Mouse (Mus musculus) liver, embryonic 13.5 days (tissue): ENCODE results near the gene Grb14. TPM values are rescaled to one million over a fixed set of nuclear protein-coding genes. Genes with fewer than 3 reads are reported as not detected.
A peak's percentile ranks its signal among the peaks of the same experiment; 100 is the strongest.

ENCODE experiments used
- ATAC-seq: fragments of 200-750 bp; cut with Nextera tagmentation; 2 replicates; pipeline ENCODE4 v1.8.0; 2017; ENCODE audit warnings: low read depth, mild to moderate bottlenecking, moderate number of reproducible peaks, moderate library complexity
- DNase-seq: peaks from one replicate; pipeline ENCODE4 v3.0.0; 2022
- H3K27ac ChIP-seq: fragments of 300-500 bp; sonication (generic); 2 replicates; pipeline ENCODE4 v1.5.1; 2015; ENCODE audit warnings: moderate library complexity, mild to moderate bottlenecking, inconsistent platforms
- H3K27me3 ChIP-seq: fragments of 300-500 bp; sonication (generic); 2 replicates; pipeline ENCODE4 v1.6.1; 2015; ENCODE audit warnings: mild to moderate bottlenecking, inconsistent platforms
- H3K36me3 ChIP-seq: fragments of 300-500 bp; sonication (generic); 2 replicates; pipeline ENCODE4 v1.6.1; 2015; ENCODE audit warnings: mild to moderate bottlenecking, inconsistent platforms
- H3K4me1 ChIP-seq: fragments of 300-500 bp; sonication (generic); replicated peaks from 2 replicates; pipeline ENCODE4 v1.6.1; 2015; ENCODE audit warnings: inconsistent platforms
- H3K4me2 ChIP-seq: fragments of 300-500 bp; sonication (generic); 2 replicates; pipeline ENCODE4 v1.6.1; 2015; ENCODE audit warnings: inconsistent platforms, mild to moderate bottlenecking, moderate library complexity
- H3K4me3 ChIP-seq: fragments of 300-500 bp; sonication (generic); replicated peaks from 2 replicates; pipeline ENCODE4 v1.5.1; 2015; ENCODE audit warnings: mild to moderate bottlenecking, inconsistent platforms
- H3K9ac ChIP-seq: fragments of 300-500 bp; sonication (generic); 2 replicates; pipeline ENCODE4 v1.6.1; 2015; ENCODE audit warnings: mild to moderate bottlenecking, inconsistent platforms
- H3K9me3 ChIP-seq: fragments of 300-500 bp; sonication (generic); replicated peaks from 2 replicates; pipeline ENCODE4 v1.6.1; 2016; ENCODE audit warnings: inconsistent platforms
- WGBS: fragments of 180-500 bp; shearing (Covaris S2); methylation state at CpG from one replicate; pipeline ENCODE4 v1.1.7; 2015; ENCODE audit not compliant: insufficient replicate concordance; 5-methylcytosine and 5-hydroxymethylcytosine counted together
- polyA plus RNA-seq: library from polyadenylated mRNA; unstranded; fragments of >200 nt; fragmentation: Nextera tagmentation; extraction: Ambion mirVana; gene quantifications from 2 replicates; pipeline ENCODE4 v1.2.1, GENCODE M21; 2015

Gene Grb14
- polyA plus RNA-seq, 1 experiment from 2014 or later = 5.6 TPM

DNA sequence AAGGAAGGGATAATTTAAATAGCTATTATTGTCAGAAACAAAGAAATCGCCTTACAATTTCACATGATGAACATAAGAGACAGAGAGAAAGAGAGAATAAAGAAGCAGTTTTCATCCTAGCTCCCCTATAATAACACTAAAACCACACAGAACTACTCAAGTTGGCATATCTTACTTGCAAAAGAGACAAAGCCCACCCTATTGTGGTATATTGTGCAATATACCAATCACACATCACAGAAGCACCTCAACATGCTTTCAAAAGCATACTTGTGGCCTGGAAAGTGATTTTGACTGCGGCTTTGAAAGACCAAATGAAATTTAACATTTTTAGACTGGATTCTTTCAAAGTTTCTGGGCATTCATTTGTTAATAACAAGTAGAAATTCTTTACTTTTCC lies 7.4 kb downstream of the Grb14 start:
- Histone ChIP-seq H3K27me3 (peaks cover 17% of the 10 kb centered on the region), H3K27ac (no peak overlapping the region), H3K4me3 (no peak overlapping the region), H3K9me3 (no peaks in the 10 kb centered on the region), H3K4me2 (no peak overlapping the region), H3K9ac (no peak overlapping the region), H3K4me1 (no peaks in the 10 kb centered on the region; the same call in 1 of the 2 replicates), H3K36me3 (no peaks in the 10 kb centered on the region)
- ATAC-seq = no peak
- no peak for DNase-seq
- WGBS = 66% methylated on average over 2 of the region's 2 CpGs

DNA sequence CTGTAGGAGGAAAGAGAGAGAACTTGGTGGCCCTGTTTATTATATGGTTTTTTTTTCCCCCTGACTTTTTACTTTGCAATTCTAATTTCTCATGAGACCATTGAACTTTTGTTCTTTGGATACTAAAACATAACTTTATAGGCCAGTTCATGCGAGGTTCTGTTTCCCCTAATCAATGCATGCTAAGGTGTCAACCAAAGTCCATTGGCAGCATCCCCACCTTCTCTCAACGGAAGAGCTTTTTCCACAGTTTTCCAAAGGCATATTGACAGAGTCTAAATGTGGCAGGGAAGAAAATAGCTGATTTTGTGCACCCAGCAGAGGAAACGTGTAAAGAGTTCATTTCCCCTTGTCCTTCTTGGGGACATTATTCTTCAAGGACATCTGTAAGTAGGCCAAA lies 10.2 kb downstream of the Grb14 start:
- Histone ChIP-seq H3K27ac (no peak overlapping the region), H3K9ac (no peak overlapping the region), H3K27me3 (no peaks in the 10 kb centered on the region), H3K4me3 (no peak overlapping the region), H3K9me3 (no peaks in the 10 kb centered on the region), H3K4me1 (no peaks in the 10 kb centered on the region), H3K4me2 (no peak overlapping the region), H3K36me3 (no peaks in the 10 kb centered on the region)
- WGBS = 52% methylated on average over 3 of the region's 3 CpGs
- ATAC-seq (no peak), DNase-seq (no peak)

- no peak for ATAC-seq
- Histone ChIP-seq H3K27me3 (no peaks in the 10 kb centered on the region), H3K4me1 (no peaks in the 10 kb centered on the region), H3K27ac (no peak overlapping the region), H3K36me3 (no peaks in the 10 kb centered on the region), H3K4me2 (no peak overlapping the region), H3K9ac (no peak overlapping the region), H3K9me3 (no peaks in the 10 kb centered on the region), H3K4me3 (no peak overlapping the region)
- no peak for DNase-seq
- WGBS = 44% methylated on average over 3 of the region's 3 CpGs
Observed at GRCm38 (mm10) chr2:65010105-65010504, 14.7 kb downstream of the Grb14 start.

GRCm38 (mm10) chr2:65007396-65007795 lies 17.4 kb downstream of the Grb14 start:
- H3K27me3 ChIP-seq = no peaks in the 10 kb centered on the region
- H3K9me3 ChIP-seq = no peaks in the 10 kb centered on the region
- no peak for ATAC-seq
- H3K4me3 ChIP-seq = no peak overlapping the region
- no peak overlapping the region for H3K27ac ChIP-seq
- 46% methylated on average over 2 of the region's 2 CpGs for WGBS
- H3K4me1 ChIP-seq = no peaks in the 10 kb centered on the region
- no peaks in the 10 kb centered on the region for H3K36me3 ChIP-seq
- H3K4me2 ChIP-seq = no peak overlapping the region
- no peak overlapping the region for H3K9ac ChIP-seq
- no peak for DNase-seq

DNA sequence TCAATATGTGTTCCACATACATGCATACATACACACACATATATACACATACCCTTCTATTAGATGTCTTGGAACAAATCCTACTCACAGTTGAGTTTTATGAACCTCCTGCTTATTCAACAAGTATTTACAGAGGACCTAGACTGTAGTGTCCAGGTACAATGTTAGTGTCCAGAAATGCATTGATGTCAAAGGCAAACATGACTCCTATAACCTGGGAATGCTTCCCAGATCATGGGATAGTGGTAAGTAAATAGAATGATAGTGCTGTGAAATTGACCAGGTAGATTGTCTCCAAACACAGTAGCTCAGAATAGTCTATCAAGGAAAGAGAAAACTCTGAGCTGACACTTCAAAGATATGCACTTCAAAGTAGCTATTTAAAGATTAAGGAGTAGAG lies 19.7 kb downstream of the Grb14 start:
- DNase-seq (no peak), ATAC-seq (no peak)
- Histone ChIP-seq H3K4me1 (no peaks in the 10 kb centered on the region), H3K27ac (no peak overlapping the region), H3K9me3 (no peaks in the 10 kb centered on the region), H3K36me3 (no peaks in the 10 kb centered on the region), H3K27me3 (no peaks in the 10 kb centered on the region), H3K9ac (no peak overlapping the region), H3K4me2 (no peak overlapping the region), H3K4me3 (no peak overlapping the region)

- Histone ChIP-seq H3K36me3 (no peaks in the 10 kb centered on the region), H3K27ac (no peak overlapping the region), H3K4me1 (no peaks in the 10 kb centered on the region), H3K4me2 (no peak overlapping the region), H3K4me3 (no peak overlapping the region), H3K9me3 (no peaks in the 10 kb centered on the region), H3K9ac (no peak overlapping the region), H3K27me3 (no peaks in the 10 kb centered on the region)
- WGBS = 31% methylated on average over 2 of the region's 2 CpGs
- no peak for ATAC-seq
- no peak for DNase-seq
Observed at GRCm38 (mm10) chr2:65003433-65003832, 21.4 kb downstream of the Grb14 start.

- Histone ChIP-seq H3K4me3 (no peak overlapping the region), H3K27ac (no peak overlapping the region), H3K9ac (no peak overlapping the region), H3K36me3 (no peaks in the 10 kb centered on the region), H3K9me3 (no peaks in the 10 kb centered on the region), H3K27me3 (no peaks in the 10 kb centered on the region), H3K4me1 (no peaks in the 10 kb centered on the region), H3K4me2 (no peak overlapping the region)
- ATAC-seq (peak; percentile 26; the same call in 1 of the 2 replicates), DNase-seq (no peak)
- WGBS = 61% methylated on average over 3 of the region's 3 CpGs
Observed at GRCm38 (mm10) chr2:65002631-65003030, 22.2 kb downstream of the Grb14 start.

DNA sequence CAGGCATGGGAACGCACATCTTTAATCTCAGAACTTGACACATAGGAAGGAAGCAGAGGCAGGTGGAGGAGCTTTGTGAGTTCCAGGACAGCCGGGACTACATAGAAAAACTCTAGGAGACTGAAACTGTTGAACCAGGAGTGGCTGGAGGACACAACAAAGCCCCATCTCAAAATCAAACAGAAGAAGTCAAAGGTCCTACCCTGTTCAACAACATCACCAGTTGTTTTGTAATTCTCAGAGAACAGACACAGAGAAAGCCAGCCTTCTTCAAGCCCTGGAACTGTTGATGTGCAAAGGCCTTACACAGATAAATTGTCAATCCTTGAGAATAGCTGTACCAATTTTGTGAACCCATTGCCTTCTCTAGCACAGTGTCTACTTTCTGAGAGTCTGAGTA lies 29.7 kb downstream of the Grb14 start:
- H3K36me3 ChIP-seq = no peaks in the 10 kb centered on the region
- no peak overlapping the region for H3K9ac ChIP-seq
- no peaks in the 10 kb centered on the region for H3K9me3 ChIP-seq
- WGBS = 59% methylated on average over 2 of the region's 2 CpGs
- no peaks in the 10 kb centered on the region for H3K4me1 ChIP-seq
- peak overlapping the region; percentile 34; the same call in 1 of the 2 replicates for H3K27ac ChIP-seq
- H3K4me2 ChIP-seq = no peak overlapping the region
- no peak for DNase-seq
- H3K4me3 ChIP-seq = no peak overlapping the region
- H3K27me3 ChIP-seq = no peaks in the 10 kb centered on the region
- peak; percentile 45; the same call in 1 of the 2 replicates for ATAC-seq

DNA sequence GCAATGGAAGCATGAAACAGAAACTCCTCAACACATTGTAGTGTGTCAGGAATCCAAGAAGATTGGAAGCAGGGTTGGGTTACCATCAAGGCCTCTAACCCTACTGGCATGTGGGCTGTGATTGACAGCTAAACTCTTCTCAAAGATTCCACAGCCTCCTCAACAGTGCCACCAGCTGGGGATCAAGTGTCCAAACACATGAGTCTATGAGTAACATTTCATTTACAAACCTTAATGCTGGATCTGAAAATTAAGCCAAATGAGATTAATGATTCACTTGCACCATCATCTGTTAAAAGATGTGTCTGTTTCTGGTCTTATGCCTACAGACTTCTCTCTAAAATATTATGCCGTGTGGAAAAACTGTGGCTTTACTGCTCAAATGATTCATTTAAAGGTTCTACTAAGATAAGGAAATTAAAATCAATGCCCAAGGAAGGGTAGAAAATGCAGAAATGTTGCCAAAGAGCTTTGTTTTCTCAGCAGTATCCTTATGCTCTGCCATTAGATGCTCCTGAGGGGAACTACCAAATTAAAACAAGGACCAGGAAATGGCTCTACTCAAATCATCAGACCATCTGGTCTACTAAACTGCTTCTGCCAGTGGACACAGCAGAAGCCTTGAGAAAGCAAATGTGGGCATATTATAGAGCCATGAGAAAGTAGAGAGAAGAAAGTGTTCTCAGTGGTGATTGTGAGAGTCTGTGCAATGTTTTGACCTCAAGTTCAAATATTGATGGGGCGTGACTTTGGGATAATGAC lies 35.2 kb downstream of the Grb14 start:
- H3K9ac ChIP-seq = no peak overlapping the region
- H3K9me3 ChIP-seq = no peaks in the 10 kb centered on the region
- no peak overlapping the region for H3K4me3 ChIP-seq
- no peaks in the 10 kb centered on the region for H3K4me1 ChIP-seq
- no peaks in the 10 kb centered on the region for H3K36me3 ChIP-seq
- H3K27ac ChIP-seq = no peak overlapping the region
- 69% methylated on average over 2 of the region's 2 CpGs for WGBS
- DNase-seq = no peak
- no peak overlapping the region for H3K4me2 ChIP-seq
- H3K27me3 ChIP-seq = no peaks in the 10 kb centered on the region
- no peak for ATAC-seq

GRCm38 (mm10) chr2:64987782-64988181 lies 37.0 kb downstream of the Grb14 start:
- DNase-seq (no peak), ATAC-seq (no peak)
- WGBS = 55% methylated on average over 3 of the region's 3 CpGs
- no peaks in the 10 kb centered on the region for H3K4me1 ChIP-seq
- no peak overlapping the region for H3K4me3 ChIP-seq
- H3K9me3 ChIP-seq = no peaks in the 10 kb centered on the region
- no peaks in the 10 kb centered on the region for H3K36me3 ChIP-seq
- H3K9ac ChIP-seq = no peak overlapping the region
- no peak overlapping the region for H3K27ac ChIP-seq
- no peak overlapping the region for H3K4me2 ChIP-seq
- H3K27me3 ChIP-seq = no peaks in the 10 kb centered on the region

DNA sequence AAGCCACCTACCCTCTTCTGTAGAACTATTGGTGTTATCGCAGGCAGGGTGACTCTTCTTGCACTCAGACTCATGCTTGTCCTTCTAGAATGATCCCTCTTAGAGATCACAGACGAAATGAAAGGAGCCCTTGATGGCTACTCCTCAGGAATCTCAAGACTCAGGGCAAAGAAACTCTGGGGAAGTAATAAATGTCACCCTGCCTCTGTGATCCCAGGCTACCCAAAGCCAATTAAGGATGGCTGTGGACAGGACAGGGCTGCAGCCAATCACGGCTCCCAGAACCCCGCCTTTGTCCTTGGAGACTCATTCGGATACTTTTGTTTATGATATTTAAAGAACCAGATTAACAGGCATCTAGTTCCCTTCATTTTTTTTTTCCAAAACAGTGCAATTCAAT lies 49.2 kb downstream of the Grb14 start:
- Histone ChIP-seq H3K4me2 (no peak overlapping the region), H3K9me3 (no peaks in the 10 kb centered on the region), H3K36me3 (no peaks in the 10 kb centered on the region), H3K27me3 (no peaks in the 10 kb centered on the region), H3K4me3 (no peak overlapping the region), H3K4me1 (0 out of 2 replicates have a peak, but pooled peaks cover 2% of the 10 kb centered on the region), H3K27ac (no peak overlapping the region), H3K9ac (no peak overlapping the region)
- ATAC-seq (no peak), DNase-seq (no peak)
- WGBS = 61% methylated on average over 5 of the region's 5 CpGs

DNA sequence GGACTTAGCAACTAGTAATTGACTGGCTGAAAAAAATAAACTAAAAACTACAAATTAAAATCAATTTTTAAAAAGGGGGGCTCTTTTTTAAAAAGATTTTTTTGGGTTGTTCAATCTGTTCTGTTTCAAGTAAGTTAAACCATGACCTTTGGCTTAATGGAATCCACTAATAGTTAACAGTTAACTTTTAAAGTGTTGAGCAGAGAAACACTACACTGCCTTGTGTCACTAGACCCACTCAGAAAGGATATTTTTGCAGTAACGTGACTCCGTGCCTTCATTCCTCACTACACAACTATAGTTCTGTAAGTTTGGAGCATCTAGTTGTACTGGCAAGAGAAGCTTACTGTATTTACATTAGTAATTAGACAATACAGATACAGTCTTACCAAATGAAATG lies 50.2 kb downstream of the Grb14 start:
- no peak overlapping the region for H3K4me3 ChIP-seq
- 51% methylated on average over 2 of the region's 2 CpGs for WGBS
- no peak for DNase-seq
- no peak overlapping the region for H3K27ac ChIP-seq
- ATAC-seq = peak; percentile 41; the same call in 1 of the 2 replicates
- no peaks in the 10 kb centered on the region for H3K36me3 ChIP-seq
- H3K27me3 ChIP-seq = no peaks in the 10 kb centered on the region
- no peak overlapping the region for H3K4me2 ChIP-seq
- H3K4me1 ChIP-seq = 0 out of 2 replicates have a peak, but pooled peaks cover 2% of the 10 kb centered on the region
- H3K9me3 ChIP-seq = no peaks in the 10 kb centered on the region
- H3K9ac ChIP-seq = no peak overlapping the region
